Comparison of ENCODE assay signal across 9 mouse cellular contexts in genomic region chr15:27925865-27926264, GRCm38 (mm10).
DNase-seq lines count a peak whose midpoint lies in the region; ATAC-seq and TF ChIP-seq lines count a peak whose summit lies in the region.
"Had no signal": no experiment of that assay in that cellular context is flagged by ENCODE, and none has a peak within 500 bp of the region (broad histone marks: within the 10 kb centered on the region; RNA-seq: fewer than 3 reads in every experiment).

No protein-coding gene starts in this region.

- 0 out of 2 replicates have a peak, but pooled peaks have one; percentile 9 for ATAC-seq in heart, embryonic 12.5 days (ENCODE audit: insufficient number of reproducible peaks, low FRiP score)
- ATAC-seq in liver, postnatal 0 days, result peak; percentile 52

- no peaks in the 10 kb centered on the region for H3K9me3 ChIP-seq in heart, embryonic 12.5 days (replicated peaks)
- no peaks in the 10 kb centered on the region for H3K9me3 ChIP-seq in liver, postnatal 0 days (ENCODE audit: low read length)
- H3K9me3 ChIP-seq: midbrain, embryonic 12.5 days had no signal

- H3K9ac ChIP-seq in heart, embryonic 12.5 days, result no peak overlapping the region
- no peak overlapping the region for H3K9ac ChIP-seq in liver, postnatal 0 days (replicated peaks)
- H3K9ac ChIP-seq: midbrain, embryonic 12.5 days had no signal

- peak; percentile 95 for DNase-seq in heart, adult 11 months
- DNase-seq in heart, postnatal 14 days, result no peak
- peak; percentile 82 for DNase-seq in CD4-positive, CD25-positive, alpha-beta regulatory T cell, adult 2 months (ENCODE audit: low read depth, low spot score)
- no peak for DNase-seq in liver, postnatal 0 days
- no peak for DNase-seq in left cerebral cortex, postnatal 25 days (ENCODE audit: low spot score in 2 of 2)
- DNase-seq in right cerebral cortex, postnatal 25 days, result no peak
- no peak for DNase-seq in adrenal gland, adult (ENCODE audit: inconsistent age in 2 of 2, low spot score in 1 of 2)

- H3K4me1 ChIP-seq in heart, embryonic 12.5 days (replicated peaks), result peaks cover 64% of the 10 kb centered on the region
- H3K4me1 ChIP-seq in liver, postnatal 0 days (ENCODE audit: insufficient read depth), result peaks cover 14% of the 10 kb centered on the region

- no peak for TF ChIP-seq CTCF in liver, postnatal 0 days (IDR thresholded peaks at IDR 0.05; ENCODE audit: low read depth)

- H3K4me2 ChIP-seq in heart, embryonic 12.5 days, result 0 out of 2 replicates have a peak overlapping the region, but pooled peaks have one; percentile 18
- no peak overlapping the region; the same call in 1 of the 2 replicates for H3K4me2 ChIP-seq in liver, postnatal 0 days (ENCODE audit: low read depth, low read length)

- intact Hi-C loops in heart, postnatal 14 days (cut with DNase I), result no loop called here
- intact Hi-C loops in left cerebral cortex, postnatal 25 days (cut with DNase I), result no loop called here

- no peak overlapping the region for H3K4me3 ChIP-seq in heart, embryonic 12.5 days
- H3K4me3 ChIP-seq in liver, postnatal 0 days (ENCODE audit: low read depth, low read length), result no peak overlapping the region
- H3K4me3 ChIP-seq: midbrain, embryonic 12.5 days had no signal

- H3K27me3 ChIP-seq in heart, embryonic 12.5 days (replicated peaks), result no peaks in the 10 kb centered on the region
- no peaks in the 10 kb centered on the region for H3K27me3 ChIP-seq in liver, postnatal 0 days (ENCODE audit: insufficient read depth, low read length)

- no peaks in the 10 kb centered on the region for H3K36me3 ChIP-seq in heart, embryonic 12.5 days
- H3K36me3 ChIP-seq in liver, postnatal 0 days (replicated peaks; ENCODE audit: insufficient read depth, low read length), result no peaks in the 10 kb centered on the region
- H3K36me3 ChIP-seq: midbrain, embryonic 12.5 days had no signal

- peak overlapping the region; percentile 66 for H3K27ac ChIP-seq in heart, embryonic 12.5 days (ENCODE audit: poor library complexity, severe bottlenecking)
- peak overlapping the region; percentile 72 for H3K27ac ChIP-seq in liver, postnatal 0 days (ENCODE audit: low read depth)

- TF ChIP-seq EP300 in liver, postnatal 0 days (IDR thresholded peaks at IDR 0.05; ENCODE audit: low read depth), result no peak

- WGBS in heart, embryonic 12.5 days, result 35% methylated on average over 8 of the region's 8 CpGs
- 24% methylated on average over 8 of the region's 8 CpGs for WGBS in liver, postnatal 0 days (ENCODE audit: insufficient replicate concordance)

Comparison
In these comparisons a context has a peak if more than half of its experiments do, and no peak if none do; other contexts are left out.
1. DNase-seq: peak in heart, adult 11 months (single experiment) and CD4-positive, CD25-positive, alpha-beta regulatory T cell, adult 2 months (single experiment); none in heart, postnatal 14 days (0 of 2), liver, postnatal 0 days (single experiment), left cerebral cortex, postnatal 25 days (0 of 2), right cerebral cortex, postnatal 25 days (single experiment) and adrenal gland, adult (0 of 2).